Mouse (Mus musculus) adrenal gland, postnatal 4 days (tissue): ENCODE measurements around the gene Olfr157. TPM values are rescaled to one million over a fixed set of nuclear protein-coding genes. Genes with fewer than 3 reads are reported as not detected.
"Not testable (repeated sequence)": the region's sequence is repeated elsewhere in the genome, so short reads cannot be mapped to it uniquely, and the experiment has no call there.

Experiments used
- DNase-seq, 2 experiments: peaks; one replicate each; pipeline ENCODE4 v3.0.0; 2021 to 2022; ENCODE audit warnings: low spot score in 2 of 2, mixed read lengths in 2 of 2
- total RNA-seq, 2 experiments: library from RNA; stranded (reverse); gene quantifications; 2 replicates each; pipeline ENCODE4 v1.2.3; 2021

Olfr157 gene
- total RNA-seq, 2 experiments from 2014 or later = not detected

- DNase-seq = no peak
These were observed 41.1 kb downstream of the Olfr157 start for GRCm38 (mm10) chr4:43798936-43799335.

GRCm38 (mm10) chr4:43795844-43796243, 44.2 kb downstream of the Olfr157 start:
- DNase-seq = not testable (repeated sequence)

- no peak for DNase-seq
These were observed 44.7 kb downstream of the Olfr157 start for GRCm38 (mm10) chr4:43795296-43795695.

Other genes starting within 250 kb of the Olfr157 start
- gene Npr2, start 208.3 kb downstream of the Olfr157 start, total RNA-seq = 10 to 100 TPM; 43.0 to 47.5 TPM
- 1 to 10 TPM; 1.2 to 1.4 TPM for gene Spag8, start 186.6 kb downstream of the Olfr157 start, total RNA-seq
- gene Hint2, start 183.7 kb downstream of the Olfr157 start, total RNA-seq = 10 to 100 TPM; 76.5 to 83.8 TPM
- 10 to 100 TPM; 11.3 to 11.6 TPM for gene Tmem8b, start 171.2 kb downstream of the Olfr157 start, total RNA-seq
- under 1 TPM; 0.31 to 0.62 TPM for gene Fam221b, start 171.1 kb downstream of the Olfr157 start, total RNA-seq
- gene Olfr70, start 139.4 kb downstream of the Olfr157 start, total RNA-seq = not detected
- gene Olfr71, start 129.9 kb downstream of the Olfr157 start, total RNA-seq = not detected
- 1 to 10 TPM; 2.4 to 3.6 TPM for gene Hrct1, start 113.0 kb downstream of the Olfr157 start, total RNA-seq
- 1 to 10 TPM; 1.4 to 2.0 TPM for gene Spaar, start 110.2 kb downstream of the Olfr157 start, total RNA-seq
- gene Olfr159, start 69.2 kb downstream of the Olfr157 start, total RNA-seq = not detected
- gene Olfr156, start 16.3 kb downstream of the Olfr157 start, total RNA-seq = not detected
- gene Olfr155, start 11.4 kb upstream of the Olfr157 start, total RNA-seq = not detected
- 10 to 100 TPM; 25.6 to 26.6 TPM for gene Reck, start 35.3 kb upstream of the Olfr157 start, total RNA-seq
- gene Glipr2, start 117.2 kb upstream of the Olfr157 start, total RNA-seq = 10 to 100 TPM; 14.6 to 18.0 TPM
- under 1 TPM in 1 of 2 experiments, not detected in 1; 0.20 TPM for gene Ccin, start 143.3 kb upstream of the Olfr157 start, total RNA-seq
- 100 to 1,000 TPM; 202 to 211 TPM for gene Clta, start 164.3 kb upstream of the Olfr157 start, total RNA-seq
- 10 to 100 TPM; 34.8 to 48.5 TPM for gene Gne, start 244.0 kb upstream of the Olfr157 start, total RNA-seq